Mouse (Mus musculus): ENCODE results near the gene Dhcr7.

GRCm38 (mm10) chr7:143833581-143834190, 10.7 kb downstream of the Dhcr7 start:
- TF ChIP-seq CTCF (IDR thresholded peaks at IDR 0.05; ENCODE audit: control insufficient read depth, insufficient read depth, low read length), result no peak
- no peak for TF ChIP-seq POLR2A (IDR thresholded peaks at IDR 0.05; ENCODE audit: borderline replicate concordance, control insufficient read depth, low read depth, low read length)
